Mouse (Mus musculus) stomach, postnatal 0 days (tissue): ENCODE measurements around the gene Zfp3.

Source experiments
- CTCF ChIP-seq: IDR thresholded peaks from 2 replicates; pipeline ENCODE4 v1.5.1; 2016; ENCODE audit warnings: antibody characterized with exemption, low read depth, mild to moderate bottlenecking, moderate library complexity
- EP300 ChIP-seq: optimal IDR thresholded peaks from 2 replicates; pipeline ENCODE3; 2016; ENCODE audit warnings: antibody characterized with exemption

DNA sequence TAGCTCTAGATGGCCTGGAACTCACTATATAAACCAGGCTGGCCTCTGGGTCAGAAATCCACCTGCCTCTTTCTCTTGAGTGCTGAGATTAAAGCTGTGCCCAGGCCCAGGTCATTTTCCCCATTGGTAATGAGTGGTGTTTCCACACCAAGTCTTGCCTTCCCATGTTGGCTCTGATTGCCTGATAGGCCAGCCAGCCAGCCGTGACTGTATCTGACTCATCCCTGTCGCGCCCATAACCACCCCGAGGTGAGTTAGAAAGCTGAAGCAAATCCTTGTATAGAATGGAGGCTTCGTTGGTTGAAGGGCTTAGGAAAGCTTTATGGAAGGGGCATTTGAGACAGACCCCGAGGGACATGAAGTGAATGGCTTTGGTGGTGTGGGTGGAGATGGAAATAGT, 48.2 kb upstream of the Zfp3 start:
- TF ChIP-seq EP300 (no peak), CTCF (no peak)
